Mouse (Mus musculus) liver, embryonic 15.5 days (tissue): Measurements from ENCODE around the gene Coro2b. TPM values are rescaled to one million over a fixed set of nuclear protein-coding genes. Genes with fewer than 3 reads are reported as not detected.

ENCODE experiments used
- ATAC-seq: fragments of 200-750 bp; cut with Nextera tagmentation; 2 replicates; pipeline ENCODE4 v1.8.0; 2017; ENCODE audit warnings: moderate number of reproducible peaks, mild to moderate bottlenecking, moderate library complexity; ENCODE audit not compliant: insufficient read depth
- H3K27ac ChIP-seq: fragments of 300-500 bp; sonication (generic); replicated peaks from 2 replicates; pipeline ENCODE4 v1.5.1; 2015; ENCODE audit warnings: mild to moderate bottlenecking, inconsistent platforms
- H3K27me3 ChIP-seq: fragments of 300-500 bp; sonication (generic); 2 replicates; pipeline ENCODE4 v1.6.1; 2015; ENCODE audit warnings: mild to moderate bottlenecking, inconsistent platforms
- H3K36me3 ChIP-seq: fragments of 300-500 bp; sonication (generic); replicated peaks from 2 replicates; pipeline ENCODE4 v1.6.1; 2015; ENCODE audit warnings: moderate library complexity, mild to moderate bottlenecking, inconsistent platforms
- H3K4me1 ChIP-seq: fragments of 300-500 bp; sonication (generic); replicated peaks from 2 replicates; pipeline ENCODE4 v1.6.1; 2015; ENCODE audit warnings: inconsistent platforms
- H3K4me2 ChIP-seq: fragments of 300-500 bp; sonication (generic); 2 replicates; pipeline ENCODE4 v1.6.1; 2015; ENCODE audit warnings: moderate library complexity, mild to moderate bottlenecking, inconsistent platforms
- H3K4me3 ChIP-seq: fragments of 300-500 bp; sonication (generic); replicated peaks from 2 replicates; pipeline ENCODE4 v1.5.1; 2015; ENCODE audit warnings: mild to moderate bottlenecking, inconsistent platforms
- H3K9ac ChIP-seq: fragments of 300-500 bp; sonication (generic); 2 replicates; pipeline ENCODE4 v1.6.1; 2015; ENCODE audit warnings: moderate library complexity, mild to moderate bottlenecking, inconsistent platforms
- H3K9me3 ChIP-seq: fragments of 300-500 bp; sonication (generic); replicated peaks from 2 replicates; pipeline ENCODE4 v1.6.1; 2016; ENCODE audit warnings: inconsistent platforms
- WGBS: fragments of 180-500 bp; shearing (Covaris S2); methylation state at CpG from one replicate; pipeline ENCODE4 v1.1.7; 2015; ENCODE audit warnings: mixed read lengths; ENCODE audit not compliant: insufficient replicate concordance; 5-methylcytosine and 5-hydroxymethylcytosine counted together
- polyA plus RNA-seq: library from polyadenylated mRNA; unstranded; fragments of >200 nt; fragmentation: Nextera tagmentation; extraction: Ambion mirVana; gene quantifications from 2 replicates; pipeline ENCODE4 v1.2.1, GENCODE M21; 2015

Gene Coro2b
- polyA plus RNA-seq = 1.2 and 1.3 TPM in 2 replicates

GRCm38 (mm10) chr9:62536655-62537631, at the start of gene Coro2b:
Gene Coro2b (minus strand): TSS chr9:62537044.
- H3K4me1 ChIP-seq = 0 out of 2 replicates have a peak, but pooled peaks cover 3% of the 10 kb centered on the region
- ATAC-seq = no peak
- peak within 1 kb of the TSS; percentile 61 for H3K4me2 ChIP-seq
- no peaks in the 10 kb centered on the region for H3K36me3 ChIP-seq
- H3K27me3 ChIP-seq = peaks cover 51% of the 10 kb centered on the region
- no peak within 1 kb of the TSS for H3K9ac ChIP-seq
- no peaks in the 10 kb centered on the region for H3K9me3 ChIP-seq
- no peak within 1 kb of the TSS for H3K27ac ChIP-seq
- WGBS = 2% methylated on average over 63 of the region's 74 CpGs
- H3K4me3 ChIP-seq = peak within 1 kb of the TSS; percentile 44

DNA sequence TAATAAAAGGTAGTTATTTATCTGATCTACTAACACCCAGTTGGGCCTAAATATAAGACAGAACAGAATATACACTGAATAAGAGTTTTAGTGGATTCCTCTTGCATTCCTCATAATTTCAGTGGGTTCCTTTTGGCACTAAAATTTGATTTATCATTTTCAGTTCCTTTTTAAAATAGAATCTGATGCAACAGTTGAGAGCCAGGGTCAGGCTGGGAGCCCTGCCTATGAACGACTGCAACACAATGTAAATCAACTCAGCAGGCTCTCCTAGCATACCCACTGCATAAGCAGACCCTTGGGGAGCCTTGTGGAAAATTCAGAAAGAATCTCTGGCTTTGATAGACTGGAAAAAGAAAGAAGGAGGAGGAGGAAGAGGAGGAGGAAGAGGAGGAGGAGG, 40.7 kb upstream of the Coro2b start:
- no peaks in the 10 kb centered on the region for H3K4me1 ChIP-seq
- no peak overlapping the region for H3K4me2 ChIP-seq
- H3K36me3 ChIP-seq = no peaks in the 10 kb centered on the region
- no peaks in the 10 kb centered on the region for H3K9me3 ChIP-seq
- 31% methylated on average over 1 of the region's 1 CpGs for WGBS
- H3K9ac ChIP-seq = no peak overlapping the region
- ATAC-seq = no peak
- H3K4me3 ChIP-seq = no peak overlapping the region
- no peaks in the 10 kb centered on the region for H3K27me3 ChIP-seq
- H3K27ac ChIP-seq = no peak overlapping the region

GRCm38 (mm10) chr9:62569121-62569520, 32.3 kb upstream of the Coro2b start:
- Histone ChIP-seq H3K4me1 (no peaks in the 10 kb centered on the region), H3K27me3 (no peaks in the 10 kb centered on the region), H3K9ac (no peak overlapping the region), H3K4me3 (no peak overlapping the region), H3K27ac (no peak overlapping the region), H3K4me2 (no peak overlapping the region), H3K36me3 (no peaks in the 10 kb centered on the region), H3K9me3 (no peaks in the 10 kb centered on the region)
- ATAC-seq = no peak
- 64% methylated on average over 6 of the region's 6 CpGs for WGBS

- Histone ChIP-seq H3K4me3 (no peak overlapping the region), H3K27me3 (no peaks in the 10 kb centered on the region), H3K9me3 (no peaks in the 10 kb centered on the region), H3K27ac (no peak overlapping the region), H3K4me2 (no peak overlapping the region), H3K4me1 (no peaks in the 10 kb centered on the region), H3K36me3 (no peaks in the 10 kb centered on the region), H3K9ac (no peak overlapping the region)
- ATAC-seq = no peak
- WGBS = 67% methylated on average over 1 of the region's 1 CpGs
Observed at GRCm38 (mm10) chr9:62567818-62568217, 31.0 kb upstream of the Coro2b start.

- no peaks in the 10 kb centered on the region for H3K9me3 ChIP-seq
- H3K4me2 ChIP-seq = no peak overlapping the region
- ATAC-seq = no peak
- H3K27ac ChIP-seq = no peak overlapping the region
- no peak overlapping the region for H3K9ac ChIP-seq
- H3K27me3 ChIP-seq = no peaks in the 10 kb centered on the region
- H3K4me3 ChIP-seq = no peak overlapping the region
- 60% methylated on average over 6 of the region's 6 CpGs for WGBS
- H3K4me1 ChIP-seq = no peaks in the 10 kb centered on the region
- H3K36me3 ChIP-seq = no peaks in the 10 kb centered on the region
Observed at GRCm38 (mm10) chr9:62562236-62562635, 25.4 kb upstream of the Coro2b start.

GRCm38 (mm10) chr9:62560432-62560831, 23.6 kb upstream of the Coro2b start:
- H3K27ac ChIP-seq = no peak overlapping the region
- H3K4me3 ChIP-seq = no peak overlapping the region
- no peak overlapping the region for H3K9ac ChIP-seq
- WGBS = 63% methylated on average over 4 of the region's 4 CpGs
- H3K4me2 ChIP-seq = no peak overlapping the region
- ATAC-seq = no peak
- H3K36me3 ChIP-seq = no peaks in the 10 kb centered on the region
- no peaks in the 10 kb centered on the region for H3K9me3 ChIP-seq
- H3K27me3 ChIP-seq = no peaks in the 10 kb centered on the region
- no peaks in the 10 kb centered on the region for H3K4me1 ChIP-seq

DNA sequence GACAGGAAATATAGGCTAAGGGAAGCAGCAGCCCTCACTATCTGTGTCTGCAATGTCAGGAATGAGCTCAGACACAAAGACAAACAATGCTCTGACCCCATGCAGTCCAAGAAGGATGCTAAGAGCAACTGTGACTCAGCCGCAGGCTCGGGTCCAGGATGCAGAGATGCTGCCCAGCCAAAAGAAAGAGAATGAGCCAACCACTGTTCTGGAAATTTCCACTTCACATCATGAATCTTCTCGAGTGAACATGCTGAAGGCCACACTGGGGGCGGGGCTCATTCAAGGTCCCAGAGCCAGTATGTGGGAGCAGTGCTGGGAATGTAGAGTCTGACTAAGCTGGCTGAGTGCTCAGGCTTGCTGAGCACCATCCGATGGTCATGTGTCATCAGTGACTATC, 23.2 kb upstream of the Coro2b start:
- H3K9ac ChIP-seq = no peak overlapping the region
- 37% methylated on average over 5 of the region's 5 CpGs for WGBS
- no peaks in the 10 kb centered on the region for H3K36me3 ChIP-seq
- H3K27me3 ChIP-seq = no peaks in the 10 kb centered on the region
- H3K27ac ChIP-seq = no peak overlapping the region
- H3K4me1 ChIP-seq = no peaks in the 10 kb centered on the region
- H3K9me3 ChIP-seq = no peaks in the 10 kb centered on the region
- no peak overlapping the region for H3K4me2 ChIP-seq
- H3K4me3 ChIP-seq = no peak overlapping the region
- no peak for ATAC-seq

DNA sequence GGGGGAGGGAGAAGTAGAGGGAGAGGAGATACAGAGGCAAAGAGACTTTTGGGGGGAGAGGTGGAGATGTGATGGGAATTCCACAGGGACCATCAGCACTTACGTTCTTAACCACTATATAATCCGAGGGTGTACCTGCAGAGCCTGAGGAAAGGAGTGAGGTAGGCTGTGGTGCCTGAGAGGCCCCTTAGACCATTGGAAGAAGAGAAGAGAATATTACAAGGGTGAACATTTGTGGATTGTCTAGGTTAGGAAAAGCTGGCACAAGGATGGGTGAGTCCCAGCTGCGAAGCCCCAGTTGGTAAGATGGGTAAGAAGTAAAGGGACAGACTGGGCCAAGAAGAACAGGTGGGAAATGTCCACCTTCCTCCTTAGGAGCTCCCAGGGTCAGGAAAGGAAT, 22.6 kb upstream of the Coro2b start:
- no peaks in the 10 kb centered on the region for H3K27me3 ChIP-seq
- H3K36me3 ChIP-seq = no peaks in the 10 kb centered on the region
- no peak overlapping the region for H3K27ac ChIP-seq
- no peaks in the 10 kb centered on the region for H3K9me3 ChIP-seq
- H3K4me1 ChIP-seq = no peaks in the 10 kb centered on the region
- no peak for ATAC-seq
- no peak overlapping the region for H3K4me3 ChIP-seq
- WGBS = 49% methylated on average over 3 of the region's 3 CpGs
- H3K4me2 ChIP-seq = no peak overlapping the region
- H3K9ac ChIP-seq = no peak overlapping the region

- Histone ChIP-seq H3K36me3 (no peaks in the 10 kb centered on the region), H3K4me2 (no peak overlapping the region), H3K4me1 (no peaks in the 10 kb centered on the region), H3K4me3 (no peak overlapping the region), H3K27me3 (no peaks in the 10 kb centered on the region), H3K9me3 (no peaks in the 10 kb centered on the region), H3K9ac (no peak overlapping the region), H3K27ac (no peak overlapping the region)
- no peak for ATAC-seq
- 71% methylated on average over 8 of the region's 8 CpGs for WGBS
Observed at GRCm38 (mm10) chr9:62558058-62558457, 21.2 kb upstream of the Coro2b start.

DNA sequence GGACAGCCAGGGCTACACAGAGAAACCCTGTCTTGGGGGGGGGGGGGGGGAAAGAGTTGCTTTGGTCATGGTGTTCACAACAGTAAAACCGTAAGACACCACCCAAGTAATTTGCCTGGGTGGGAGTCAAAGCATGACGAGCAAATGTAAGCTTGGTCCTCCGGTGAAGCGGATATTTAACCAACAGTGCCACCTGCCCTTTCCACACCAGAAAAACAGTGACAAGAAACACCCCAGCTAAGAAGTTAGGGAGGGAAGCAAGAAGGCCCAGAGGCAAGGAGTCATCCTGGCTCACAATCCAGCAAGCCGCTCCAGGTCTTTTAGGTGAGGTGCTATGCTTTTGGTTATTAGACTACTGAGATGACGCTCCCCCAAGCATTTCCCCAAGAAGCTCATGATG, 19.9 kb upstream of the Coro2b start:
- WGBS = 81% methylated on average over 6 of the region's 6 CpGs
- no peak for ATAC-seq
- H3K27ac ChIP-seq = no peak overlapping the region
- H3K4me1 ChIP-seq = no peaks in the 10 kb centered on the region
- no peak overlapping the region for H3K9ac ChIP-seq
- no peaks in the 10 kb centered on the region for H3K36me3 ChIP-seq
- H3K4me3 ChIP-seq = no peak overlapping the region
- H3K9me3 ChIP-seq = no peaks in the 10 kb centered on the region
- no peak overlapping the region for H3K4me2 ChIP-seq
- H3K27me3 ChIP-seq = no peaks in the 10 kb centered on the region

- Histone ChIP-seq H3K4me3 (no peak overlapping the region), H3K9me3 (no peaks in the 10 kb centered on the region), H3K9ac (no peak overlapping the region), H3K4me2 (no peak overlapping the region), H3K27ac (no peak overlapping the region), H3K4me1 (no peaks in the 10 kb centered on the region), H3K27me3 (no peaks in the 10 kb centered on the region), H3K36me3 (no peaks in the 10 kb centered on the region)
- WGBS = 47% methylated on average over 5 of the region's 5 CpGs
- no peak for ATAC-seq
Observed at GRCm38 (mm10) chr9:62555258-62555856, 18.5 kb upstream of the Coro2b start.
